Comparison of ENCODE assay signal across 10 mouse cellular contexts in the genomic region with DNA sequence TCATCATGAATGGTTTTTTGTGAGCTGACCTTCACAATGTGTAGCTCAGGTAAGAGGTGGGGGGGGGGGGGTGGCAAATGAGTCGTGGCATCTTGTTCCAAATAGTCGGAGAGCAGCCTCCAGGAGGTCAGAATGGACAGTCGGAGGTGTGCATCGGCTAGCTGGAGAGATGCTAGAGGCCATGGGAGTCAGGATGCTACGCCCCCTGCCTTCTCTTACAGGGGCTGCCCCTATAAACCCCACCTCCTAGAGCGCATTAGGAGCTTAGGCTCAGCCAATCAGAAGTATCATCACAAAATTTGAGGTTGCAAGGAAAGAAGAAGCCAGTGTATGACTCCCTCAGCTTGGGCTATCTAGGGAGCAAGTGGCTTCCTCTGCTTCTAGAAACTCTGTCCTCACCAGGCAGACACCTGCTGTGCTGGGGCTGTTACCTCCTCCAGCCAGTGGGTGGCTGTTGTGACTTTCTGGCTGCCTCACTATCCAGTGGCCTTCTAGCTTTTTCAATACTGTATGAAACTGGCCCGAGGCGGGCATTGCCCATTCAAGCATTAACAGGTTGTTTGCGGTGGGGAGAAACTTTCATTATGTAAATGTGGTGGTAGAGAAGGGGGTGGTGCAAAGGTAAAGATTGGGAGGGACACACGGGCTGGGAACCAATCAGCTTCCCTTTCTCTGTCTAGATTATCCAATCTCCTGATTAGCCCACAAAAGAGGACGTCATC.
A peak's percentile ranks its signal among the peaks of the same experiment; 100 is the strongest.
DNase-seq lines count a peak whose midpoint lies in the region; ATAC-seq and TF ChIP-seq lines count a peak whose summit lies in the region.
"Had no signal": no experiment of that assay in that cellular context is flagged by ENCODE, and none has a peak within 500 bp of the region (broad histone marks: within the 10 kb centered on the region; RNA-seq: fewer than 3 reads in every experiment).

No protein-coding gene starts in this region.

- WGBS in hindbrain, embryonic 12.5 days, result 76% methylated on average over 11 of the region's 11 CpGs

- no peak overlapping the region for H3K27ac ChIP-seq in layer of hippocampus, adult 2 months
- H3K27ac ChIP-seq in hindbrain, embryonic 12.5 days, result no peak overlapping the region
- H3K27ac ChIP-seq: neural tube, embryonic 12.5 days had no signal

- DNase-seq in layer of hippocampus, adult 2 months (ENCODE audit: low spot score in 2 of 2), result no peak
- DNase-seq in layer of hippocampus, postnatal 14 days (ENCODE audit: low spot score in 2 of 2), result no peak
- peak; percentile 53 for DNase-seq in kidney, adult 18-20 months
- DNase-seq in lung, postnatal 10 days, result peak; percentile 14
- DNase-seq in thymus, postnatal 36 days, result peak; percentile 4 to 8
- no peak for DNase-seq in gastrocnemius, postnatal 25 days
- DNase-seq in right cerebral cortex, postnatal 25 days, result no peak
- DNase-seq: cerebellum, adult 9-10 months had no signal

- H3K36me3 ChIP-seq in hindbrain, embryonic 12.5 days, result no peaks in the 10 kb centered on the region
- H3K36me3 ChIP-seq: neural tube, embryonic 12.5 days had no signal

- H3K4me3 ChIP-seq in layer of hippocampus, adult 2 months, result no peak overlapping the region
- H3K4me3 ChIP-seq in hindbrain, embryonic 12.5 days, result no peak overlapping the region
- H3K4me3 ChIP-seq: neural tube, embryonic 12.5 days had no signal

- H3K27me3 ChIP-seq in hindbrain, embryonic 12.5 days, result no peaks in the 10 kb centered on the region
- H3K27me3 ChIP-seq: neural tube, embryonic 12.5 days had no signal

- peak; percentile 16; the same call in 1 of the 2 replicates for TF ChIP-seq CTCF in layer of hippocampus, adult 2 months (conservative IDR thresholded peaks at IDR 0.05)

- H3K4me2 ChIP-seq in hindbrain, embryonic 12.5 days (replicated peaks), result no peak overlapping the region
- H3K4me2 ChIP-seq: neural tube, embryonic 12.5 days had no signal

- ATAC-seq in hindbrain, embryonic 12.5 days (ENCODE audit: low FRiP score), result no peak

- H3K4me1 ChIP-seq in hindbrain, embryonic 12.5 days, result no peaks in the 10 kb centered on the region
- H3K4me1 ChIP-seq: neural tube, embryonic 12.5 days had no signal

- H3K9ac ChIP-seq in hindbrain, embryonic 12.5 days, result no peak overlapping the region
- H3K9ac ChIP-seq: neural tube, embryonic 12.5 days had no signal

- no peaks in the 10 kb centered on the region for H3K9me3 ChIP-seq in hindbrain, embryonic 12.5 days (replicated peaks)
- H3K9me3 ChIP-seq: neural tube, embryonic 12.5 days had no signal

Comparison
In these comparisons a context has a peak if more than half of its experiments do, and no peak if none do; other contexts are left out.
1. DNase-seq: peak in kidney, adult 18-20 months (single experiment), lung, postnatal 10 days (single experiment) and thymus, postnatal 36 days (2 of 2); none in layer of hippocampus, adult 2 months (0 of 2), layer of hippocampus, postnatal 14 days (0 of 2), gastrocnemius, postnatal 25 days (single experiment) and right cerebral cortex, postnatal 25 days (single experiment).